Mouse (Mus musculus): ENCODE data around the gene Miga1.
A peak's percentile ranks its signal among the peaks of the same experiment; 100 is the strongest.
"Not testable (repeated sequence)": the region's sequence is repeated elsewhere in the genome, so short reads cannot be mapped to it uniquely, and the experiment has no call there.

Miga1 gene

GRCm38 (mm10) chr3:152321765-152322547 lies 18.3 kb downstream of the Miga1 start:
- no peak for DNase-seq (ENCODE audit: low spot score in 2 of 2)

- no peak for DNase-seq (ENCODE audit: low spot score in 2 of 2)
Measured at GRCm38 (mm10) chr3:152320972-152321645, 19.1 kb downstream of the Miga1 start.

- not testable (repeated sequence) for DNase-seq (ENCODE audit: low spot score in 2 of 2)
Measured at GRCm38 (mm10) chr3:152316447-152317173, 23.6 kb downstream of the Miga1 start.

- DNase-seq (ENCODE audit: low spot score in 2 of 2): peak; percentile 67 to 75
Measured at GRCm38 (mm10) chr3:152315613-152316012, 24.6 kb downstream of the Miga1 start.

GRCm38 (mm10) chr3:152314666-152315065 lies 25.5 kb downstream of the Miga1 start:
- not testable (repeated sequence) for DNase-seq (ENCODE audit: low spot score in 2 of 2)

- no peak for DNase-seq (ENCODE audit: low spot score in 2 of 2)
Measured at GRCm38 (mm10) chr3:152309250-152309645, 31.0 kb downstream of the Miga1 start.

- DNase-seq (ENCODE audit: low spot score in 2 of 2): no peak
Measured at GRCm38 (mm10) chr3:152308485-152309249, 31.5 kb downstream of the Miga1 start.

- no peak for DNase-seq (ENCODE audit: low spot score in 2 of 2)
Measured at GRCm38 (mm10) chr3:152305971-152306370, 34.2 kb downstream of the Miga1 start.

GRCm38 (mm10) chr3:152305080-152305479 lies 35.1 kb downstream of the Miga1 start:
- DNase-seq (ENCODE audit: low spot score in 2 of 2): no peak

- DNase-seq (ENCODE audit: low spot score in 2 of 2): no peak
Measured at GRCm38 (mm10) chr3:152304093-152304815, 36.0 kb downstream of the Miga1 start.

- DNase-seq (ENCODE audit: low spot score in 2 of 2): no peak
Measured at GRCm38 (mm10) chr3:152302991-152303390, 37.2 kb downstream of the Miga1 start.

- DNase-seq (ENCODE audit: low spot score in 2 of 2): no peak
Measured at GRCm38 (mm10) chr3:152300376-152301337, 39.5 kb downstream of the Miga1 start.

GRCm38 (mm10) chr3:152295896-152296295 lies 44.3 kb downstream of the Miga1 start:
- DNase-seq (ENCODE audit: low spot score in 2 of 2): no peak

GRCm38 (mm10) chr3:152294400-152294799 lies 45.8 kb downstream of the Miga1 start:
- no peak for DNase-seq (ENCODE audit: low spot score in 2 of 2)

GRCm38 (mm10) chr3:152293530-152294181 lies 46.6 kb downstream of the Miga1 start:
- no peak for DNase-seq (ENCODE audit: low spot score in 2 of 2)

- no peak for DNase-seq (ENCODE audit: low spot score in 2 of 2)
Measured at GRCm38 (mm10) chr3:152291895-152292294, 48.3 kb downstream of the Miga1 start.

- DNase-seq (ENCODE audit: low spot score in 2 of 2): no peak
Measured at GRCm38 (mm10) chr3:152290175-152290798, 49.9 kb downstream of the Miga1 start.

- DNase-seq (ENCODE audit: low spot score in 2 of 2): no peak
Measured at GRCm38 (mm10) chr3:152288740-152289139, 51.5 kb downstream of the Miga1 start.

GRCm38 (mm10) chr3:152288276-152288675 lies 51.9 kb downstream of the Miga1 start:
- no peak for DNase-seq (ENCODE audit: low spot score in 2 of 2)

All from natural killer cell, adult 2 months (primary cell).